Mouse (Mus musculus) hindbrain, embryonic 15.5 days (tissue): ENCODE results near the gene Ccdc170. TPM values are rescaled to one million over a fixed set of nuclear protein-coding genes. Genes with fewer than 3 reads are reported as not detected.

Source experiments
- ATAC-seq: fragments of 200-750 bp; cut with Nextera tagmentation; 2 replicates; pipeline ENCODE4 v1.8.0; 2017; ENCODE audit warnings: low read depth, moderate number of reproducible peaks, moderate TSS enrichment; ENCODE audit not compliant: low FRiP score
- H3K27ac ChIP-seq: fragments of 300-500 bp; sonication (generic); replicated peaks from 2 replicates; pipeline ENCODE4 v1.5.1; 2015; ENCODE audit warnings: mild to moderate bottlenecking, inconsistent platforms
- H3K27me3 ChIP-seq: fragments of 300-500 bp; sonication (generic); 2 replicates; pipeline ENCODE4 v1.6.1; 2015; ENCODE audit warnings: control low read depth, inconsistent platforms
- H3K36me3 ChIP-seq: fragments of 300-500 bp; sonication (generic); 2 replicates; pipeline ENCODE4 v1.6.1; 2015; ENCODE audit warnings: control low read depth, inconsistent platforms
- H3K4me1 ChIP-seq: fragments of 300-500 bp; sonication (generic); replicated peaks from 2 replicates; pipeline ENCODE4 v1.6.1; 2015; ENCODE audit warnings: control low read depth, inconsistent platforms
- H3K4me2 ChIP-seq: fragments of 300-500 bp; sonication (generic); 2 replicates; pipeline ENCODE4 v1.6.1; 2015; ENCODE audit warnings: moderate library complexity, mild to moderate bottlenecking, inconsistent platforms
- H3K4me3 ChIP-seq: fragments of 300-500 bp; sonication (generic); 2 replicates; pipeline ENCODE4 v1.5.1; 2015; ENCODE audit warnings: mild to moderate bottlenecking, inconsistent platforms
- H3K9ac ChIP-seq: fragments of 300-500 bp; sonication (generic); 2 replicates; pipeline ENCODE4 v1.6.1; 2015; ENCODE audit warnings: inconsistent platforms
- H3K9me3 ChIP-seq: fragments of 300-500 bp; sonication (generic); 2 replicates; pipeline ENCODE4 v1.6.1; 2016; ENCODE audit warnings: control low read depth, inconsistent platforms
- WGBS: fragments of 180-500 bp; shearing (Covaris S2); methylation state at CpG from one replicate; pipeline ENCODE4 v1.1.7; 2015; 5-methylcytosine and 5-hydroxymethylcytosine counted together
- polyA plus RNA-seq: library from polyadenylated mRNA; unstranded; fragments of >200 nt; fragmentation: Nextera tagmentation; extraction: Ambion mirVana; gene quantifications from 2 replicates; pipeline ENCODE4 v1.2.1, GENCODE M21; 2015

Ccdc170 gene
- polyA plus RNA-seq, 1 experiment from 2014 or later, result 0.32 TPM

GRCm38 (mm10) chr10:4528043-4528442 lies 45.7 kb downstream of the Ccdc170 start:
- no peak overlapping the region for H3K27ac ChIP-seq
- no peak overlapping the region for H3K4me2 ChIP-seq
- no peaks in the 10 kb centered on the region for H3K36me3 ChIP-seq
- no peaks in the 10 kb centered on the region for H3K27me3 ChIP-seq
- no peak overlapping the region for H3K4me3 ChIP-seq
- WGBS, result 14% methylated on average over 7 of the region's 7 CpGs
- H3K9me3 ChIP-seq, result no peaks in the 10 kb centered on the region
- H3K9ac ChIP-seq, result no peak overlapping the region
- ATAC-seq, result no peak
- H3K4me1 ChIP-seq, result no peaks in the 10 kb centered on the region

DNA sequence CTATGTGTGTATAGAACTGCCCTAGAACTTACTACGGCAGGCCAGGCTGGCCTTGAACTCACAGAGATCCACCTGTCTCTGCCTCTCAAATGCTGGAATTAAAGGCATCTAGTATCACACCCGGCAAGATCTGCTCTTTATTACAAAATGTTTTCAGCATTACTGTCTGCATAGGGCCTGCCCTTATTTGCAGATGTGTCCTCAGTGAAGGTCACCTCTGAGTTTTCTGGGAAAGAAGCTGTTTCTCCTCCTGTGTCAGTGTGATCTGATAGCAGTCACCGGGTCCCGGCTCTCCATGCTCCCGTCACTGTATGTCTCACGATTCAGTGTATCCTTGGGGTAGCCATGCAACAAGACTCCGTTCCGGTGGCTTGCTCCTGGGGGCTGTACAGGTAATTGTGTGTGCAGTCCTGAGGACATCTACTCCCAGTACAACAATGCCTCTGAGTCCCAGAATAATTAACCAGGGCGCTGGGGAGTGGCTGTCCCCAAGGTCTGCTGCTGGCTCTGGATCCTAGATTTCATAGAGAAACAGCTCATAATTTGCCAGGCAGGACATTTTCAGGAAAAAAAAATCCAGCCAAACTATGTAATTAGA lies 48.4 kb downstream of the Ccdc170 start:
- H3K4me1 ChIP-seq, result no peaks in the 10 kb centered on the region
- no peak overlapping the region for H3K27ac ChIP-seq
- no peaks in the 10 kb centered on the region for H3K9me3 ChIP-seq
- H3K27me3 ChIP-seq, result no peaks in the 10 kb centered on the region
- H3K36me3 ChIP-seq, result no peaks in the 10 kb centered on the region
- WGBS, result 79% methylated on average over 9 of the region's 9 CpGs
- H3K9ac ChIP-seq, result no peak overlapping the region
- H3K4me2 ChIP-seq, result no peak overlapping the region
- no peak overlapping the region for H3K4me3 ChIP-seq
- no peak for ATAC-seq

- no peaks in the 10 kb centered on the region for H3K36me3 ChIP-seq
- H3K4me2 ChIP-seq, result no peak overlapping the region
- no peak overlapping the region for H3K4me3 ChIP-seq
- no peak overlapping the region for H3K9ac ChIP-seq
- no peak for ATAC-seq
- no peak overlapping the region for H3K27ac ChIP-seq
- no peaks in the 10 kb centered on the region for H3K27me3 ChIP-seq
- WGBS, result 74% methylated on average over 6 of the region's 6 CpGs
- no peaks in the 10 kb centered on the region for H3K4me1 ChIP-seq
- no peaks in the 10 kb centered on the region for H3K9me3 ChIP-seq
These were observed 49.6 kb downstream of the Ccdc170 start for GRCm38 (mm10) chr10:4531933-4532332.

DNA sequence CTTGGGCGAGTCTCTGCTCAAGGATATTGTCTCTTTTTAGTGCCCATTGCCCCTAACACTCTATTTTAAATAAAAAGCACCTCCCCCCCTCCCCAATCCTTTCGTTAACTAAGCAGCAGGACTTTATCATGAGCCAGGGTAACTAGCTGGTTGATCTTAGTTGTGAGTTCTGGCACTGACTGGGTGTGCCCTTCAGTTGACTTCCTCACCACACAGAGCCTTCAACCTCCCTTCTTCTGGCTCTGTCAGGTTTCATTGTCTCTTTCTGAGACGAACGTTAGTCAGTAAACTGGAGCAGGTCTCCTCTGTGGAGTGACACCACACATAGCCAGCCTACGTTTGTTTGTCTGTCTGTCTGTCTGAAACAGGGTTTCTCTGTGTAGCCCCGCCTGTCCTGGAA lies 50.4 kb downstream of the Ccdc170 start:
- 71% methylated on average over 6 of the region's 6 CpGs for WGBS
- no peaks in the 10 kb centered on the region for H3K36me3 ChIP-seq
- H3K27me3 ChIP-seq, result no peaks in the 10 kb centered on the region
- ATAC-seq, result no peak
- H3K9me3 ChIP-seq, result no peaks in the 10 kb centered on the region
- H3K27ac ChIP-seq, result no peak overlapping the region
- H3K9ac ChIP-seq, result no peak overlapping the region
- H3K4me3 ChIP-seq, result no peak overlapping the region
- H3K4me2 ChIP-seq, result no peak overlapping the region
- H3K4me1 ChIP-seq, result no peaks in the 10 kb centered on the region

DNA sequence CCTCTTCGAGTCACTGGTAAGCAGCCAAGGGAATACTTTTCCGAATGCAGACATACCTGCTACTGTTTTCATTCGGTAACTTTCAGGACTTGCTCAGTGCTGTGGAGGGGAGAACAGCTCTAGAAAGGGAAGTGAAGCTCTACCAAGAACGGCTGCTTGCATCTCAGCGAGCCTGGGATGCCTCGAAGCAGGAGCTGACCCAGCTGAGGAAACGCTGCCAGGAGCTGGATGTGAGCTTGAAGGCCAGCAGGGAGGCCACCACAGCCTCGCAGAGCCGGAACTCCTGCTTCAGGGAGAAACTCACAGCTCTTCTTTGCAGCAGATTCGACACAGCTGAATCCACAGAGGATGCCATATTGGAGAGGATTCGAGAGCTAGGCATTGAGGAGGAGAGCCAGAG lies 51.6 kb downstream of the Ccdc170 start:
- no peaks in the 10 kb centered on the region for H3K4me1 ChIP-seq
- ATAC-seq, result no peak
- no peak overlapping the region for H3K4me3 ChIP-seq
- no peaks in the 10 kb centered on the region for H3K9me3 ChIP-seq
- 86% methylated on average over 11 of the region's 11 CpGs for WGBS
- no peaks in the 10 kb centered on the region for H3K36me3 ChIP-seq
- H3K27ac ChIP-seq, result no peak overlapping the region
- no peak overlapping the region for H3K4me2 ChIP-seq
- H3K9ac ChIP-seq, result no peak overlapping the region
- no peaks in the 10 kb centered on the region for H3K27me3 ChIP-seq

DNA sequence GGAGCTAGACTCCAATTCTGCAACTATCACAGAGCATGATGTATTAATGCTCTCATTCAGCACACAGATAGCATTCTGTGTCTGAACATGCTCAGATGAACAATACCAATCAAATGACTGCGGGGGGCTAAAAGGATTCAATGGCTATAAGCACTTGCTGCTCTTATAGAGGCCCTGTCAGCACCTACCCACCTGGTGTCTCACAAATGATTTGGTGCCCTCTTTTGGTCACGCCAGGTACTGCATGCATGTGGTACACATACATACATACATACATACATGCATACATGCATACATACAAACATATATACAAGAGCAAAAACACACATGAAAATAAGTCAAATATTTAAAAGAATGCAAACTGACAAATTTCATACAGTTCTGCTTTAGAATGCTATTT lies 63.2 kb downstream of the Ccdc170 start:
- Histone ChIP-seq H3K9ac (no peak overlapping the region), H3K4me3 (no peak overlapping the region), H3K27me3 (no peaks in the 10 kb centered on the region), H3K9me3 (no peaks in the 10 kb centered on the region), H3K27ac (no peak overlapping the region), H3K36me3 (no peaks in the 10 kb centered on the region), H3K4me2 (no peak overlapping the region), H3K4me1 (no peaks in the 10 kb centered on the region)
- ATAC-seq, result no peak
- 94% methylated on average over 2 of the region's 2 CpGs for WGBS

- Histone ChIP-seq H3K9ac (no peak overlapping the region), H3K4me1 (no peaks in the 10 kb centered on the region), H3K9me3 (no peaks in the 10 kb centered on the region), H3K27me3 (no peaks in the 10 kb centered on the region), H3K4me2 (no peak overlapping the region), H3K27ac (no peak overlapping the region), H3K36me3 (no peaks in the 10 kb centered on the region), H3K4me3 (no peak overlapping the region)
- peak; percentile 82 for ATAC-seq
- WGBS, result 48% methylated on average over 9 of the region's 9 CpGs
These were observed 71.3 kb downstream of the Ccdc170 start for GRCm38 (mm10) chr10:4553442-4554119.

GRCm38 (mm10) chr10:4556842-4557377 lies 74.6 kb downstream of the Ccdc170 start:
- ATAC-seq, result no peak

DNA sequence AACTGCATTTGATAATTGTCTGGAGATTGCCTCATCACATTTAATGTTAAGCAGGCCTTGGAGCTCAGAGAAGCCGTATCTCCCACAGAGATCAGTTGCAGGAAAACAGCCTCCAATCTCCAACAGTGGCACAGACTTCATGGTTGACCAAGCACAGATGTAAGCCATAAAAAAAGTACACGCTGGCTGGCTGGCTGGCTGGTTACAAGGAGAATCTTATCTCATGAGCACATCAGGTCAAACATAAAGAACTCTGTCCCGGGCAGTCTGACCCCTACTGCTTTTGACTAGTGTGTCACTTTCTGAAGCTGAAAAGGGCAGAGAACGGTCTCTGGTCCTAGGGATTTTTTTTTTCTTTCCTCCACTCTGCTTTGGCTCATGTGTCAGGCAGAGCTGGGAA lies 76.8 kb downstream of the Ccdc170 start:
- Histone ChIP-seq H3K4me1 (no peaks in the 10 kb centered on the region), H3K4me2 (no peak overlapping the region)
- ATAC-seq, result no peak

More at GRCm38 (mm10) chr10:4556842-4557377, 74.6 kb downstream of the Ccdc170 start:
- Histone ChIP-seq H3K9me3 (no peaks in the 10 kb centered on the region), H3K9ac (no peak overlapping the region), H3K4me3 (no peak overlapping the region), H3K36me3 (no peaks in the 10 kb centered on the region), H3K4me2 (no peak overlapping the region), H3K27ac (no peak overlapping the region), H3K4me1 (no peaks in the 10 kb centered on the region), H3K27me3 (no peaks in the 10 kb centered on the region)
- WGBS, result 89% methylated on average over 3 of the region's 3 CpGs

GRCm38 (mm10) chr10:4565148-4565547 lies 82.8 kb downstream of the Ccdc170 start:
- Histone ChIP-seq H3K27me3 (no peaks in the 10 kb centered on the region), H3K9me3 (no peaks in the 10 kb centered on the region), H3K9ac (no peak overlapping the region), H3K4me2 (no peak overlapping the region), H3K27ac (no peak overlapping the region), H3K4me3 (no peak overlapping the region), H3K4me1 (no peaks in the 10 kb centered on the region), H3K36me3 (no peaks in the 10 kb centered on the region)
- 100% methylated on average over 1 of the region's 1 CpGs for whole genome bisulfite sequencing
- ATAC-seq, result no peak

More for the DNA sequence above, 76.8 kb downstream of the Ccdc170 start:
- H3K27me3 ChIP-seq, result no peaks in the 10 kb centered on the region
- no peak overlapping the region for H3K4me3 ChIP-seq
- no peaks in the 10 kb centered on the region for H3K9me3 ChIP-seq
- H3K9ac ChIP-seq, result no peak overlapping the region
- no peaks in the 10 kb centered on the region for H3K36me3 ChIP-seq
- no peak overlapping the region for H3K27ac ChIP-seq
- WGBS, result 33% methylated on average over 4 of the region's 4 CpGs

- no peak overlapping the region for H3K4me3 ChIP-seq
- no peak overlapping the region for H3K9ac ChIP-seq
- no peak overlapping the region for H3K4me2 ChIP-seq
- H3K27ac ChIP-seq, result no peak overlapping the region
- WGBS, result 89% methylated on average over 4 of the region's 4 CpGs
- H3K27me3 ChIP-seq, result no peaks in the 10 kb centered on the region
- H3K4me1 ChIP-seq, result no peaks in the 10 kb centered on the region
- ATAC-seq, result no peak
- H3K36me3 ChIP-seq, result no peaks in the 10 kb centered on the region
- no peaks in the 10 kb centered on the region for H3K9me3 ChIP-seq
These were observed 88.5 kb downstream of the Ccdc170 start for GRCm38 (mm10) chr10:4570778-4571177.

DNA sequence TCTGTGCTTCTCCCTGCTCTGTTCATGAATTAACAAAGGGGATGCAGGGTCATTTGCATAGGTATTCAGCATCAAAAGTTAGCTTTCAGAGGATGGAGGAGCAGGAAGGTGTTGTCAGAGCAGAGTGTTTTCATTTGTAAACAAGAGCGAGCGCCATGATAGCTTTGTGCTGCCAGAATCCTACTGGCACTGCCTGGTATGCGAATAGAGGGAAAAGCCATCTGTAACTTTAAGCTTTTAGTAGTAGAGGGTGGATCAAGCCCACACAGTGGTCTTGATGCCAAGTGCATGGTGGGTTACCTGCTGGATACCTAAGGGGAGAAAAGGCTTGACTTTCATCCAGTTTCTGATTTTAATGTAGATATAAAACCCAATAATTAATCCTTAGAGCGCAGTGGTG lies 89.0 kb downstream of the Ccdc170 start:
- Histone ChIP-seq H3K36me3 (no peaks in the 10 kb centered on the region), H3K4me3 (no peak overlapping the region), H3K4me2 (no peak overlapping the region), H3K9me3 (no peaks in the 10 kb centered on the region), H3K4me1 (no peaks in the 10 kb centered on the region), H3K27ac (no peak overlapping the region), H3K9ac (no peak overlapping the region), H3K27me3 (no peaks in the 10 kb centered on the region)
- no peak for ATAC-seq
- WGBS, result 61% methylated on average over 4 of the region's 4 CpGs
